Mouse (Mus musculus) testis, adult 2 months (tissue): ENCODE measurements at regions not wholly inside any gene's neighbourhood (a gene's known extent, or its start where the extent isn't known, plus 50 kb on each side); places are given as distances from the start of the nearest gene placed in this dataset.

Source experiments
- CTCF ChIP-seq: fragments of 200-500 bp; IDR thresholded peaks from 2 replicates; pipeline ENCODE4 v1.5.1; 2012; ENCODE audit warnings: low read depth, mild to moderate bottlenecking, inconsistent platforms, low read length, moderate library complexity; ENCODE audit not compliant: control insufficient read depth, insufficient read depth, insufficient replicate concordance
- POLR2A ChIP-seq: fragments of 200-500 bp; IDR thresholded peaks from 2 replicates; pipeline ENCODE4 v1.6.1; 2012; ENCODE audit warnings: low read depth, mild to moderate bottlenecking, inconsistent platforms, low read length, moderate library complexity; ENCODE audit not compliant: control insufficient read depth

DNA sequence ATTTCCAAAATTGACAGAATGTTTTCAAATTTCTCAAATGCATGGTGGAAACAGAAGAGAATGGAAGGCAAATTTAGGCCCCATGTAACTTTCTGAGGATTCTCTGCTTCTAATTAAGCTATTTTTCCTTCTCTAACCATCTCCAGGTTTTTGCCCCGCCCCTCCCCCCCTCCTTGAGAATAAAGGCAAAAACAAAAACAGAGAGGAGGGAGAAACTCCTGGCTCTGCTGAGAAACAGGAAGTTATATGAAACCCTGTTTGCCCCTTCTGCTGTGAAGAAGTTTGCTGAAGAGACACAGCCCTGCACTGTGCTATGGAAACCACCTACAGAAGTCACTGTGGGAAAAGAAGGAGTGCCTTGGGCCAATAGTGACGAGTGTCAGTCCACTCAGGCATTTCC is 332.9 kb upstream of the Nr2f2 start:
- no peak for TF ChIP-seq POLR2A
- TF ChIP-seq CTCF, result no peak
